Mouse (Mus musculus): ENCODE results near the gene Gm4779.
"Not testable (repeated sequence)": the region's sequence is repeated elsewhere in the genome, so short reads cannot be mapped to it uniquely, and the experiment has no call there.

Gm4779 gene

DNA sequence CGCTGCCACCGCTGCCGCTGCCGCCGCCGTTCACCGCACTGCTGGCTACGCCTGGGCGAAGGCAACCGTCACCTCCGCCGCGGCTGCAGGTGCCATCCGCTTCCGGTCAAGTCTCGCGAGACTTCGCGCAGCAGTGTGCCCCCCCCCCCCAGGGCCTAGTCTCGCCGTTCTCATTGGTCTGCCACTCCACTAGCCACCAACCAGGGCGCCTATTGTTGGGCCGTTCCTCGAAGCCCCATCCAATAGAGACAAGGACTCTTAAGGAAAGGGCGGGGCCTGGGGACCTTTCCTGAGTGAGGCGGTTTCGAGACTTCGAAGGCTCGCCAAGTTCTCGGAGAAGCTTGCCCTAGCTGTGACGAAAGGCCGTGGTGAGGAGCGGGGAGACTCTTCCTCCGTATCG lies at the start of gene Gm4779, which contains the start of gene 8030474K03Rik:
Gm4779 (minus strand) TSS at position 82 of the 400 bp plus-strand sequence.
8030474K03Rik (plus strand) TSS at position 315 of the 400 bp plus-strand sequence.
- no peaks in the 10 kb centered on the region for H3K27me3 ChIP-seq (ENCODE audit: control insufficient read depth, insufficient read depth, low read length, poor library complexity, severe bottlenecking)
- no peaks in the 10 kb centered on the region for H3K36me3 ChIP-seq (ENCODE audit: control insufficient read depth, insufficient read depth, low read length, poor library complexity, severe bottlenecking)
- DNase-seq (ENCODE audit: low read depth, low spot score) = no peak

GRCm38 (mm10) chrX:101819980-101820379 lies 25.8 kb upstream of the Gm4779 start:
- H3K36me3 ChIP-seq (ENCODE audit: control insufficient read depth, insufficient read depth, low read length, poor library complexity, severe bottlenecking); DNase-seq (ENCODE audit: low read depth, low spot score); H3K27me3 ChIP-seq (ENCODE audit: control insufficient read depth, insufficient read depth, low read length, poor library complexity, severe bottlenecking): not testable (repeated sequence)

- Histone ChIP-seq H3K27me3 (ENCODE audit: control insufficient read depth, insufficient read depth, low read length, poor library complexity, severe bottlenecking) (no peaks in the 10 kb centered on the region), H3K36me3 (ENCODE audit: control insufficient read depth, insufficient read depth, low read length, poor library complexity, severe bottlenecking) (no peaks in the 10 kb centered on the region)
- DNase-seq (ENCODE audit: low read depth, low spot score) = peak; percentile 8
Measured at GRCm38 (mm10) chrX:101819163-101819562, 24.9 kb upstream of the Gm4779 start.

DNA sequence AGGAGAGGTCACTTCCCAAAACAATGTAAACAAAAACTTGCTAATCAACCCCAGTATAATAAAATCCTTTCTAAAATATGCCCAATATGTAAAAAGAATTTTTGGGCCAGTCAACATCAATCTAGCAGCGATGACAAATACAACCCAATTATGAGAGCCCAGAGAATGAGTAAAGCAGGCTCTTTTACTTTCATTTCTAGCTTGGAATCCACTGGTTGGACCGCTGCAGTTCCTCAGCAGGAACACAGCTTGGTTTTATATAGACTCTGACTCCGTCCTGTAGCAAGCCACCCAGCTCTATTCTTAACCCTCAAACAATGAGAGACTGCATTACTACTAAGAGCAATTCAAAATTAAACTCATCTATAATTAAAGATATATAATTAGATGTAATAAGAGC lies 17.5 kb upstream of the Gm4779 start:
- DNase-seq (ENCODE audit: low read depth, low spot score) = no peak
- Histone ChIP-seq H3K36me3 (ENCODE audit: control insufficient read depth, insufficient read depth, low read length, poor library complexity, severe bottlenecking) (no peaks in the 10 kb centered on the region), H3K27me3 (ENCODE audit: control insufficient read depth, insufficient read depth, low read length, poor library complexity, severe bottlenecking) (no peaks in the 10 kb centered on the region)

- H3K36me3 ChIP-seq (ENCODE audit: control insufficient read depth, insufficient read depth, low read length, poor library complexity, severe bottlenecking) = no peaks in the 10 kb centered on the region
- peak; percentile 22 for DNase-seq (ENCODE audit: low read depth, low spot score)
- H3K27me3 ChIP-seq (ENCODE audit: control insufficient read depth, insufficient read depth, low read length, poor library complexity, severe bottlenecking) = no peaks in the 10 kb centered on the region
Measured at GRCm38 (mm10) chrX:101805512-101805911, 11.3 kb upstream of the Gm4779 start.

- Histone ChIP-seq H3K27me3 (ENCODE audit: control insufficient read depth, insufficient read depth, low read length, poor library complexity, severe bottlenecking) (no peaks in the 10 kb centered on the region), H3K36me3 (ENCODE audit: control insufficient read depth, insufficient read depth, low read length, poor library complexity, severe bottlenecking) (no peaks in the 10 kb centered on the region)
- peak; percentile 64 for DNase-seq (ENCODE audit: low read depth, low spot score)
Measured at GRCm38 (mm10) chrX:101791551-101791950, 2.7 kb downstream of the Gm4779 start.

DNA sequence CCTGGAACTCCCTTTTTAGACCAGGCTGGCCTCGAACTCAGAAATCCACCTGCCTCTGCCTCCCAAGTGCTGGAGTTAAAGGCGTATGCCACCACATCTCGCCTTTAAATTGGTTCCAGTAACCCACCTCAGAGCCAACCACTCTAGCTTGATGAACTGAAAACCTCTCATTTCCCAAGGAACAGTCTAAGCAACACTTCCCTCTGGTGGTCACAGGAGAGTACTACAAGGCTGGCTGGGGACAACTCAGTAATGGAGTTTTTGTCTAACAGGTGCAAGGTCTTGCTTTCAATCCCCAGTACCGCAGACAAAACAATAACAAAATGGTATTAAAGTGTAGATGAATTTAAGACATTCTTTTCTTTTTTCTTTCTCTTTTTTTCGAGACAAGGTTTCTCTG lies 22.2 kb downstream of the Gm4779 start:
- Histone ChIP-seq H3K27me3 (ENCODE audit: control insufficient read depth, insufficient read depth, low read length, poor library complexity, severe bottlenecking) (no peaks in the 10 kb centered on the region), H3K36me3 (ENCODE audit: control insufficient read depth, insufficient read depth, low read length, poor library complexity, severe bottlenecking) (no peaks in the 10 kb centered on the region)
- peak; percentile 74 for DNase-seq (ENCODE audit: low read depth, low spot score)

DNA sequence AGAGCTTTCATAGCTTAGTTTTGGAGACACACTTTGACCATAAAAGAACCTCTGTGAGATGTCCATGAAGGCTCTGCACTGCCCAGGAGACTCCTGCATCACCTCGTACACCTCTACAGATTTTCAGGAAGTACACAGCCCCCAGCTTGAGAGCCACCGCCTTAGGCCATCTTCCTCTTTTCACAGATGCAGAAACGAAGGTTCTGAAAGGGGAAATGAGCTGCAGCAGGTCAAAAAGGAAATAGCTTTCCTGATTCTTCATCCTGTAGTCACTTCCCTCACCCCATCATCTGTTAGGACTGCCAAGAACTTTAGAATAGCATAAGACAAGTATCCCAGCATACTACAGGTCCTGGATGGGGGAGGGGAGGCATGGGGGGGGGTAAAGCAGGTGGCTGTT lies 23.9 kb downstream of the Gm4779 start:
- Histone ChIP-seq H3K27me3 (ENCODE audit: control insufficient read depth, insufficient read depth, low read length, poor library complexity, severe bottlenecking) (no peaks in the 10 kb centered on the region), H3K36me3 (ENCODE audit: control insufficient read depth, insufficient read depth, low read length, poor library complexity, severe bottlenecking) (no peaks in the 10 kb centered on the region)
- peak; percentile 68 for DNase-seq (ENCODE audit: low read depth, low spot score)

DNA sequence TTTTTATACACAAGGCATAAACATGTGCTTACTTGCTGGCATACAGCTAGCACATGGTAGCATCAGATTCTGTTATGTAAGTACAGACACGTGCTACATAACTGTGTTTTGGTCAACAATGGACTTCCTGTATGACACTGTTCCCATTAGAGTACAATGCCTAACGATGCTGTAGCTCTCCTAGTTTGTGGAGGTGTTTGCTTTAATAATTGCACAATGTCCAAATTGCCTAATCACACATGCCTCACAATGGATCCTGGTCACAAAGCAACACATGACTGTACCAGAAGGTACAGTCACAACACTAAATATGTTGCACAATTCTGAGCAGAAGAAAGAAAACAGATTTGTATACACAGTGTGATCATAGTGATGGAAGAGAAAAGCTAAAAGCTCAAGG lies 24.7 kb downstream of the Gm4779 start:
- H3K27me3 ChIP-seq (ENCODE audit: control insufficient read depth, insufficient read depth, low read length, poor library complexity, severe bottlenecking) = no peaks in the 10 kb centered on the region
- no peak for DNase-seq (ENCODE audit: low read depth, low spot score)
- no peaks in the 10 kb centered on the region for H3K36me3 ChIP-seq (ENCODE audit: control insufficient read depth, insufficient read depth, low read length, poor library complexity, severe bottlenecking)

DNA sequence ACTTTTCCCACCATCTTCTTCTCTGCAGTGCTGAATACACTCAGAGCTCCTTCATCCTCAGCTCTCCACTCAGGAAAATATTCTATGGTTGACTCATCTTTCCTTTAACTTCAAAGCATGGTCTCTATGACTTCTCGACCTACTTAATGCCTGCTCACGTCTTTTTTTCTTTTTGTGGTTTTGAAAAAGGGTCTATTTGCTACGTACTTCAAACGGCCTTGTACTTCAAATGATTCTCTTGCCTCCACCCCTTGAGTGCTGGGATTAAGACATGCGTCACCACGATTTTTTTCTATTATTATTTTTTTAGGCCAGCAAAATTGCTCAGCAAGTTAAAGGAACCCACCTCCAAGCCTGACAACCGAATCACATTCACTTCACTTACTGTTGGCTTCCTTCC lies 26.9 kb downstream of the Gm4779 start:
- Histone ChIP-seq H3K27me3 (ENCODE audit: control insufficient read depth, insufficient read depth, low read length, poor library complexity, severe bottlenecking) (no peaks in the 10 kb centered on the region), H3K36me3 (ENCODE audit: control insufficient read depth, insufficient read depth, low read length, poor library complexity, severe bottlenecking) (no peaks in the 10 kb centered on the region)
- DNase-seq (ENCODE audit: low read depth, low spot score) = no peak

DNA sequence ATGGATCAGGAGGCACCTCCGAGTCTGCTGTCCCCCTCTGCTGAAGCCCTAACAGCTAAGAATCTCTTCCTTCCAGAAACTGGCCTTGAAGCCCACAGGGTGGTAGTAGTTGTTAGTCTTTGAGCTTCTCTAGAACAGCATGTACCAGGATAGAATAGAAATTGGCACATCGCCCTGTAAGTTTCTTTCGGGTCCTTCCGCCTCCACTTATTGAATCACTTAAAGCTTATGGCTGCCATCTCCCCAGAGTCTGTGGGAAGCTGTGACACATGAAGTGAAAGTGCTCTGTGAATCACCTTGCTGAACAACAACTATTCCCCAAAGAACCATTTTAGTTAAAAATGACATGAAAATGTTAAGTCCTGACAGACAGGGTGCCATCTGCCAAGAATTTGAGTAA lies 29.1 kb downstream of the Gm4779 start:
- Histone ChIP-seq H3K36me3 (ENCODE audit: control insufficient read depth, insufficient read depth, low read length, poor library complexity, severe bottlenecking) (no peaks in the 10 kb centered on the region), H3K27me3 (ENCODE audit: control insufficient read depth, insufficient read depth, low read length, poor library complexity, severe bottlenecking) (no peaks in the 10 kb centered on the region)
- DNase-seq (ENCODE audit: low read depth, low spot score) = peak; percentile 10

DNA sequence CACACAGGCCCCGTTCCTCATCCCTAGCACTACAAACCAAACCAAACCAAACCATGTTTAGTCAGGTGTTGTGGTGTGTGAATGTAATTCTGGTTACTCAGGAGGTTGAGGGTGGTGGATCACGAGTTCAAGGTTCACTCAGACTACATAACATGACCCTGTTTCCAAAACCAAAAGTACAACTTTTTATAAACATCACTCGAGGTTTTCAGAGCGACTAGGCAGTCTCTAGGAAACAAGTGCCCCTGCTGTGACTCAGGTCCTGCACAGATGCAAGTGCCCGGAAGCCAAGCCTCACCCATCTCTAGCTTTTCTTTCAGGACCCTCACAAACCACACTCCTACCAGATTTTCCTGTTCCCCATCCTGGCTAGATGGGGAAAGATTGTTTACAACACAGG lies 29.6 kb downstream of the Gm4779 start:
- Histone ChIP-seq H3K27me3 (ENCODE audit: control insufficient read depth, insufficient read depth, low read length, poor library complexity, severe bottlenecking) (no peaks in the 10 kb centered on the region), H3K36me3 (ENCODE audit: control insufficient read depth, insufficient read depth, low read length, poor library complexity, severe bottlenecking) (no peaks in the 10 kb centered on the region)
- no peak for DNase-seq (ENCODE audit: low read depth, low spot score)

DNA sequence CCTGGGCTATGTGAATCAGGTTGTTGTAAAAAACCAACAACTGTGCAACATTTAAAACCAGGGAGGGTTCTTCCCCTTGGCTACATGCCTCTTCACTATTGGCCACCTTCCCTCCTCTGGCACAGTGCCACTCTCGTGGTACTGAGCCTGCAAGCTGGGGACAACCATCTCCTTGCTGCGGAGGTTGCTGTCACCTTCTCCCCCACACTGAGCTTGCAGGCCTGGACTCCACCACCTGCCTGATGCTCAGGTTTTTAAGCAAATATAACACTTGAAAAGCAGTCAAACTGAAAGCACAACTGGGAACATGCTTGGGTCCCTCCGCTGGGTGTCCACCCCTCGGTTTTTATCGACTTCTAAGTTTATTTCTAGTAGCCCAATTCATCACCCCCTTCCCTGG lies 39.7 kb downstream of the Gm4779 start:
- no peak for DNase-seq (ENCODE audit: low read depth, low spot score)
- Histone ChIP-seq H3K27me3 (ENCODE audit: control insufficient read depth, insufficient read depth, low read length, poor library complexity, severe bottlenecking) (no peaks in the 10 kb centered on the region), H3K36me3 (ENCODE audit: control insufficient read depth, insufficient read depth, low read length, poor library complexity, severe bottlenecking) (no peaks in the 10 kb centered on the region)

- Histone ChIP-seq H3K36me3 (ENCODE audit: control insufficient read depth, insufficient read depth, low read length, poor library complexity, severe bottlenecking) (no peaks in the 10 kb centered on the region), H3K27me3 (ENCODE audit: control insufficient read depth, insufficient read depth, low read length, poor library complexity, severe bottlenecking) (no peaks in the 10 kb centered on the region)
- no peak for DNase-seq (ENCODE audit: low read depth, low spot score)
Measured at GRCm38 (mm10) chrX:101750144-101750543, 44.1 kb downstream of the Gm4779 start.

DNA sequence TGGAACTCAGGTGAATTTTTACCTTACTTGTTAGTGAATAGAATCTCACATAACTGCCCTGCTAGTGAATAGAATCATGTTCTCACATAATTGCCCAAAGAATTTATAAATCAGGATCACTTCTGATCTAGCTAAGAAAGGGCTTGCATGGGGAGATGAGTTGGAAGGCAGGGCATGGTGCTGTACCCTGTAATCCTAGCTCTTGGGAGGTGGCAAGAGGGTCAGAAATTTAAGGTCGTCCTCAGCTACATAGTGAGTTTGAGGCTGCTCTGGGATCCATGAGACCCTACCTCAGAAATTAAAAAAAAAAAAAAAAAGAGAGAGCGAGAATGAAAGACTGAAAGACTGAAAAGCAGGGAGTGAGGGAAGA lies 53.2 kb downstream of the Gm4779 start:
- no peak for DNase-seq (ENCODE audit: low read depth, low spot score)

GRCm38 (mm10) chrX:101740335-101741063 lies 53.7 kb downstream of the Gm4779 start:
- no peak for DNase-seq (ENCODE audit: low read depth, low spot score)
- Histone ChIP-seq H3K36me3 (ENCODE audit: control insufficient read depth, insufficient read depth, low read length, poor library complexity, severe bottlenecking) (no peaks in the 10 kb centered on the region), H3K27me3 (ENCODE audit: control insufficient read depth, insufficient read depth, low read length, poor library complexity, severe bottlenecking) (no peaks in the 10 kb centered on the region)

More for the DNA sequence above, 53.2 kb downstream of the Gm4779 start:
- Histone ChIP-seq H3K36me3 (ENCODE audit: control insufficient read depth, insufficient read depth, low read length, poor library complexity, severe bottlenecking) (no peaks in the 10 kb centered on the region), H3K27me3 (ENCODE audit: control insufficient read depth, insufficient read depth, low read length, poor library complexity, severe bottlenecking) (no peaks in the 10 kb centered on the region)
